Mouse (Mus musculus): ENCODE results near the gene Snw1.

- no peak for TF ChIP-seq CTCF (IDR thresholded peaks at IDR 0.05; ENCODE audit: low read depth, low read length)
- no peak for TF ChIP-seq EP300 (IDR thresholded peaks at IDR 0.05; ENCODE audit: insufficient read depth, low read depth, low read length)
- no peak for TF ChIP-seq POLR2A (IDR thresholded peaks at IDR 0.05; ENCODE audit: insufficient read depth, low read length)
Measured at GRCm38 (mm10) chr12:87474756-87475155, 2.7 kb upstream of the Snw1 start.

Measured in ES-Bruce4 (cell line).